Mouse (Mus musculus) adipocyte (in vitro differentiated cells): ENCODE measurements at regions not wholly inside any gene's neighbourhood (a gene's known extent, or its start where the extent isn't known, plus 50 kb on each side); places are given as distances from the start of the nearest gene placed in this dataset.
A peak's percentile ranks its signal among the peaks of the same experiment; 100 is the strongest.

ENCODE experiments used
- DNase-seq: peaks from one replicate; pipeline ENCODE4 v3.0.0-alpha.2; 2016; ENCODE audit warnings: low spot score

- DNase-seq, result no peak
Observed at GRCm38 (mm10) chr14:46296275-46296674, 82.9 kb upstream of the Gm15217 start.

- DNase-seq, result no peak
Observed at GRCm38 (mm10) chr14:46300546-46300945, 78.7 kb upstream of the Gm15217 start.

- no peak for DNase-seq
Observed at GRCm38 (mm10) chr14:46302601-46303000, 76.6 kb upstream of the Gm15217 start.

- DNase-seq, result no peak
Observed at GRCm38 (mm10) chr14:46305267-46305666, 73.9 kb upstream of the Gm15217 start.

- peak; percentile 5 for DNase-seq
Observed at GRCm38 (mm10) chr14:46313064-46313463, 66.2 kb upstream of the Gm15217 start.

- DNase-seq, result no peak
Observed at GRCm38 (mm10) chr14:46316521-46316920, 62.7 kb upstream of the Gm15217 start.

GRCm38 (mm10) chr14:46317406-46318045 is 61.7 kb upstream of the Gm15217 start:
- DNase-seq, result no peak

- DNase-seq, result no peak
Observed at GRCm38 (mm10) chr14:46328064-46328463, 51.1 kb upstream of the Gm15217 start.
